Mouse (Mus musculus) embryonic stem cell, embryonic (primary cell): ENCODE data around the gene Snrnp48.

Experiments used
- CTCF ChIA-PET, 4 experiments: fragments of 300-600 bp in 2 of 4; fragments of 350-600 bp in 2 of 4; sonication (Branson Sonifier 250); formaldehyde crosslinking; loops; one replicate each; lab custom pipeline; 2022; ENCODE audit warnings: inconsistent platforms in 2 of 4; lab: Charles Lee
- POLR2A ChIA-PET, 4 experiments: fragments of 300-600 bp in 2 of 4; fragments of 350-600 bp in 2 of 4; sonication (Branson Sonifier 250); formaldehyde crosslinking; loops; one replicate each; lab custom pipeline; 2022; ENCODE audit warnings: antibody characterized with exemption in 4 of 4, inconsistent platforms in 1 of 4; lab: Charles Lee

Snrnp48 gene

GRCm38 (mm10) chr13:38204702-38205482 lies at the start of gene Snrnp48:
TSS of gene Snrnp48 (plus strand) at chr13:38204938.
- POLR2A ChIA-PET, result interaction anchor here in 3 of 4 experiments (0.5 to 2.2 kb wide), 37 partner anchors 9 to 463 kb away, joined by 3 to 14 read pairs (median 4); partner anchors contain the start of genes Dsp (in 2 of the 3), Cage1 (in 1 of the 3), Eef1e1 (in 1 of the 3) and Riok1 (in 1 of the 3)
- CTCF ChIA-PET, result interaction anchor here (0.6 to 1.4 kb wide), 8 partner anchors 9 to 376 kb away, joined by 3 to 5 read pairs (median 4); no protein-coding TSS in a partner anchor

DNA sequence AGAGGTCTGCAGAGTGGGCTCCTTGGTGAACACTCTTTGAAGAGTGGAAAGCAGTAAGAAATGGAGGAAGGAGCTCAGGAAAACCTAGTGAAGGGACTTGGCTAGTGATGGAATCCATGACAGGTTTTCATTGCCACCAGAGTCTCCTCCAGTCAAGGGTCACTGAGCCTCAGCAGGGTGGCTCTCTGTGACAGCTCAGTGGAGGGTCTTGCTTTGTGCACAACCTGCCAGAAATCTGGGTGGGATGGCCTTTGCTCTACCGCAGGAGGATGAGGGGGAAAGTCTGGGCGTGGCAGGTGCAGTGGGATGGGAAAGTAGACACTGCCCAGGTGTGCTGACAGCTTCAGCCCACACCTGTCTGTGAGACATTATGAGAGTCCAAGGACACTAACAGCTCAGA lies 49.2 kb upstream of the Snrnp48 start:
- ChIA-PET POLR2A (interaction anchor here (0.6 to 1.5 kb wide), 20 partner anchors 10 to 165 kb away, joined by 3 to 10 read pairs (median 4); partner anchors contain the start of gene Snrnp48 (in 1 of the 4)), CTCF (interaction anchor here in 2 of 4 experiments (0.5 to 1.0 kb wide), 3 partner anchors 36 to 118 kb away, joined by 3 read pairs; partner anchors contain the start of gene Cage1 (in 1 of the 2))

- CTCF ChIA-PET, result interaction anchor here in 1 of 4 experiments (0.5 to 0.6 kb wide), 2 partner anchors 218 to 1765 kb away, joined by 3 read pairs; no protein-coding TSS in a partner anchor
- POLR2A ChIA-PET, result interaction anchor here in 2 of 4 experiments (0.6 to 1.6 kb wide), 7 partner anchors 10 to 324 kb away, joined by 3 to 5 read pairs (median 3); no protein-coding TSS in a partner anchor
Measured at GRCm38 (mm10) chr13:38157635-38158034, 47.1 kb upstream of the Snrnp48 start.

DNA sequence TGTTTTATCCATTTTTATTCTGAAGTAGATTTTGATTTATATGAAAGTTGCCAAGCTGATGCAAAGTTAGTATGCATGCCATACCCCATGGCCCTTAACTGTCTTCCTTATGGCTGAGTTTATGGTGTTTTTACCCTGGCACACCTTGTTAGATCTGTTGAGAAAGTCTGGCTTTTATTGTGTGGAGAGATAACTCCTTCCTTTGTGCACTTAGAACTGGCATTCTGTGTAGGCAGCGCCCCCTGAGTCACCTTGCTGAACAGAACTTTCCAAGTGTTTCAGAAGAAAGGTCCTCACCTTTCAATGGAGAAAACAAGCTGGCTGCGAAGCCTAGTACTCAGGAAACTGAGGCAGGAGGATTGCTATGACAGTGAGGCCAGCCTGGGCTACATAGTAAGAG lies 42.7 kb upstream of the Snrnp48 start:
- CTCF ChIA-PET, result no interaction called here

DNA sequence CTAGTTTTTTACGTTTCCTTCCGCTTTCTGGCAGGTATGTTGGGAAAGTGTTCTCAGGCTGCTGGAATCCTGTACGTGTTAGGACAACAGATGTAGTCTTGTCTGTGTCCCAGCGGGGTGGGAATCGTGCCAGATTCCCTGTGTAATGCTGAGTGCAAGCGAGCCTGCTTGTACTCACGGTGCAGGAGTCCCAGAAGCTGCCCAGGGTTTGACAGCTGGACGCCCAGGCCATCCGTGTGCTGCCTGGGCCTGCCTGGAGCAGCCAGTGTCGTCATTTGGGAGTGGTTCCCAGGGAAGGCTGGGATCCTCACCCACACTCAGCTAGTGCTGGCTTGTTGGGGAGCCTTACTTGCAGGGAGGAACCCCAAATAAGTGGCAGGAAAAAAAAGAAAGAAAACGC lies 42.1 kb upstream of the Snrnp48 start:
- ChIA-PET POLR2A (interaction anchor here in 3 of 4 experiments (0.7 to 2.1 kb wide), 7 partner anchors 11 to 419 kb away, joined by 3 to 7 read pairs (median 3); partner anchors contain the start of genes Dsp (in 2 of the 3) and Snrnp48 (in 1 of the 3)), CTCF (interaction anchor here in 1 of 4 experiments (0.7 kb wide), 1 partner anchor 1406 kb away, joined by 4 read pairs; no protein-coding TSS in a partner anchor)

More for the DNA sequence above, 42.7 kb upstream of the Snrnp48 start:
- POLR2A ChIA-PET, result interaction anchor here in 2 of 4 experiments (0.7 to 1.3 kb wide), 2 partner anchors 73 to 82 kb away, joined by 3 read pairs; no protein-coding TSS in a partner anchor

GRCm38 (mm10) chr13:38164932-38165331 lies 39.8 kb upstream of the Snrnp48 start:
- ChIA-PET POLR2A (interaction anchor here in 2 of 4 experiments (0.8 to 1.9 kb wide), 3 partner anchors 12 to 108 kb away, joined by 3 to 4 read pairs (median 4); no protein-coding TSS in a partner anchor), CTCF (no interaction called here)

GRCm38 (mm10) chr13:38167056-38167455 lies 37.7 kb upstream of the Snrnp48 start:
- POLR2A ChIA-PET, result interaction anchor here in 2 of 4 experiments (0.6 to 1.6 kb wide), 5 partner anchors 9 to 108 kb away, joined by 3 to 5 read pairs (median 3); no protein-coding TSS in a partner anchor
- CTCF ChIA-PET, result interaction anchor here in 1 of 4 experiments (0.7 kb wide), 1 partner anchor 586 kb away, joined by 3 read pairs; no protein-coding TSS in a partner anchor

DNA sequence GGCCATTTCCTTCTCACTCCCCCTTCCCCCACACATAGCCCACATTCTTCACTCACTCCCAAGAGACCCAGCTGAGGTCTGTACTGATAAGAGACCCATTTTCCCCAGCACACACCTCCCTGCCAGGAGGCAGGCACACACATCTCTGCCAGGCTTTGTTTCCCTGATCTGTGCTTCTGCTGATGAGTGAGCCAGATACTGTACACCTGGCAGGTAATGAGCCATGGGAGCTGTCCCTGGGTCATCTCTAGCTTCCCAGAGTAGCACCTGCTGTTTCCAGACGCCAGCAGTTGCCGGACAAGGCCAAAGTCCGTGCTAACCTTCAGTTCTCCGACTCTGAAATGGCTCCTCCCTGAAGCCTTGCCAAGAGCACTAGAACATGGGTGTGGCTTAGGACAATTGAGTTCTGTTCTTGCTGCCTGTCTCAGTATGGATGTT lies 34.0 kb upstream of the Snrnp48 start:
- POLR2A ChIA-PET, result interaction anchor here in 3 of 4 experiments (0.7 to 1.8 kb wide), 6 partner anchors 15 to 91 kb away, joined by 3 to 8 read pairs (median 3); no protein-coding TSS in a partner anchor
- CTCF ChIA-PET, result no interaction called here

GRCm38 (mm10) chr13:38193406-38193805 lies 11.3 kb upstream of the Snrnp48 start:
- ChIA-PET POLR2A (no interaction called here), CTCF (no interaction called here)

DNA sequence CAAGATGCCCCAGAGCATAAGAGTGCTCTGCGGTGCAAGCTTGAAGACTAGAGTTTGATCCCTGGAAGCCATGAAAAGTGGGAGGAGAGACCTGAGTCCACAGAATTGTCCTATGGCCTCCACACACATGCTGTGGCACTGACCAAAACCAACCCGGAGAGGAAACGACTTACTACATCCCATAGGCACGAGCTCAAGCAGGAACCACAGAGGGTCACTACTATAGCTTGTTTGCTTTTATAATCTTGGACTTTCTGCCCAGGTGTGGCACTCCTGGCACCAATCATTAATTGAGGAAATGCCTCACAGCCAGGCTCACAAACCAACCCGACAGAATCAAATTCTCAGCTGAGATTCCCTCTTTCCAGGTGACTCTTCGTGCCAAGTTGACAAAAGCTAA lies 3.3 kb upstream of the Snrnp48 start:
- POLR2A ChIA-PET, result interaction anchor here in 2 of 4 experiments (0.6 to 1.4 kb wide), 6 partner anchors 29 to 164 kb away, joined by 3 to 4 read pairs (median 3); partner anchors contain the start of genes Cage1 (in 1 of the 2) and Riok1 (in 1 of the 2)
- CTCF ChIA-PET, result interaction anchor here in 2 of 4 experiments (0.7 to 1.4 kb wide), 3 partner anchors 12 to 14 kb away, joined by 3 to 4 read pairs (median 3); no protein-coding TSS in a partner anchor

DNA sequence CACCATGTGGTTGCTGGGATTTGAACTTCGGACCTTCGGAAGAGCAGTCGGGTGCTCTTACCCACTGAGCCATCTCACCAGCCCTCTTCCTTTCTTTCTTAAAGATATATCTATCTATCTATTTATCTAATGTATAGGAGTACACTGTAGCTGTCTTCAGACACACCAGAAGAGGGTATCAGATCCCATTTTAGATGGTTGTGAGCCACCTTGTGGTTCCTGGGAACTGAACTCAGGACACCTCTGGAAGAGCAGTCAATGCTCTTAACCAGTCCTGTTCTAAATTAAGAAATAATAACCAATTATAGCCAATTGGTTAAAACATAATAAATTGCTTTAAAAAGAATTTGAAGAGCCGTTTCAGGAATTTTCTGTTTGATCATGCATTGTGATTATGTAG lies 567 bp upstream of the Snrnp48 start:
- CTCF ChIA-PET, result interaction anchor here in 3 of 4 experiments (0.6 to 1.4 kb wide), 7 partner anchors 9 to 377 kb away, joined by 3 to 5 read pairs (median 4); no protein-coding TSS in a partner anchor
- POLR2A ChIA-PET, result interaction anchor here in 3 of 4 experiments (0.6 to 2.1 kb wide), 25 partner anchors 8 to 455 kb away, joined by 3 to 14 read pairs (median 4); partner anchors contain the start of genes Dsp (in 1 of the 3) and Eef1e1 (in 1 of the 3)

DNA sequence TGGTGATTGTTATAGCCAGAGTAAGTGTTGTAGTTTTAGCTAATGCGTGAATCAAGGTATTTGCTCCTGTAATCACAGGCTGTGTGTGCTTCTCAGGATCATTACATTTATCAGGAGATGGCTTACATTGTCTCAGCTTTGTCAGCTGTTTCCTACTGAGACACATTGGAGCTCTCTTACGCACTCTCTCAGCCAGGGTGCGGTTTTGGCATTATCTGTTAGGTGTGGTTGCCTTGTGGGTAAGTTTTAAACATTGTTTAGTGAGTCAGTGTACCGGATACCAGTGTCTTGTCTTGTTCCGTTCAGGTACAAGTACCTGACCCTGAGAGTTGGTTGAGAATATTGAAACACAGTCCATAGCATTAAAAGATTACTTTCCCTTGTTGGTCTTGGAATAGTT lies 6.4 kb downstream of the Snrnp48 start:
- ChIA-PET CTCF (no interaction called here), POLR2A (interaction anchor here in 1 of 4 experiments (1.0 kb wide), 1 partner anchor 148 kb away, joined by 3 read pairs; no protein-coding TSS in a partner anchor)

DNA sequence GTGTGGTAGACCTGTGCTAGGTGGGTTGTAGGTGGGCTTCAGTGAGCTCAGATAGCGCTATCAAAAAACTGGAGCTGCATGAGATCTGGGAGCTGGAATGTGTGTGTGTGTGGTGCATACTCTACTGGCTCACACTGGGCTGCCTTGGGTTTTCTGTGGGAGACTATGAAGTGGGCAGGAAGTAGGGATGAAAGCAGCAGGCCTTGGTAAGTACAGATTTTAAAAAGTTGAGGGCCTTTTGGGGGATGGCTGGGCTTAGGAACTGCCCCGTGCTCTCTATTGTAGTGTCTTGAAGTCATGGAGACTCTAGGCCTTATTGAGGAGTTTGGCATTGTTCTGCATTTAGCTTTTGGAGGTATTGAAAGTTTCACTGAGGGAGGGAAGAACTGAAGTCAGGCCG lies 13.9 kb downstream of the Snrnp48 start:
- ChIA-PET CTCF (interaction anchor here in 1 of 4 experiments (2.3 kb wide), 1 partner anchor 17 kb away, joined by 6 read pairs; no protein-coding TSS in a partner anchor), POLR2A (interaction anchor here in 2 of 4 experiments (0.5 to 1.3 kb wide), 7 partner anchors 10 to 373 kb away, joined by 3 to 9 read pairs (median 3); no protein-coding TSS in a partner anchor)

- ChIA-PET CTCF (interaction anchor here in 1 of 4 experiments (2.3 kb wide), 1 partner anchor 15 kb away, joined by 6 read pairs; no protein-coding TSS in a partner anchor), POLR2A (interaction anchor here in 1 of 4 experiments (1.1 kb wide), 1 partner anchor 15 kb away, joined by 3 read pairs; the partner anchor contains the start of gene Snrnp48)
Measured at GRCm38 (mm10) chr13:38220331-38220730, 15.6 kb downstream of the Snrnp48 start.

DNA sequence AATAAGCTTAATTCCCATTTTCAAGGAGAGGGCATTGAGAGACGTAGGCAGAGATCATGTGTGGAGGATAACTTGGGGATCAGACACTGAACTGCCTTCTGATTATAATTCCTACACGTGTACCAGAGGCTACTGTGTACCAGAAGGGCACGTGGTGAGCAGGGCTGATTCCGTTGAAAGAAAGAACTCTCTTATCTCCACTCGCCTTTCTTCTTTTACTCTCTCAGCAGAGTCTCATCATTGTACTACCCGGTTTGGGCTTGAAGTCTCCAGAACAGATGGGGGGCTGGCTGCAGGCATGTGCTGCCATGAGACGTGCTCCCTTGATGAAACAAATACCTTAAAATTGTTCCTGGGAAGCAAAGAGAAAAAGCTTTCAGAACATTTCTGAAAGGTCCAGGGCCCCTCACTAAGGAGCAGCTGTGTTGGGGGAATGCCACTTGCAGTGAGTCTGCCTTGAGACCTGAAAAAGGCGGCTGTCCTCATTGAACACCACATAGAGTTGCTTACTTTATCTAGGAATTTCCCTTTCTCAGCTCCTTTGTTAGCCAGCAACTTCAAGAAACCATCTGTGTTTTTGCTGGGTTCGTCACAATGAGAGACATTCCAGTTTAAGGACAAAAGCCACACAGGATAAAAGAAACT lies 25.6 kb downstream of the Snrnp48 start:
- ChIA-PET POLR2A (interaction anchor here in 1 of 4 experiments (0.8 to 1.2 kb wide), 2 partner anchors 11 to 29 kb away, joined by 3 read pairs; no protein-coding TSS in a partner anchor), CTCF (interaction anchor here in 1 of 4 experiments (0.7 kb wide), 1 partner anchor 23 kb away, joined by 3 read pairs; no protein-coding TSS in a partner anchor)

DNA sequence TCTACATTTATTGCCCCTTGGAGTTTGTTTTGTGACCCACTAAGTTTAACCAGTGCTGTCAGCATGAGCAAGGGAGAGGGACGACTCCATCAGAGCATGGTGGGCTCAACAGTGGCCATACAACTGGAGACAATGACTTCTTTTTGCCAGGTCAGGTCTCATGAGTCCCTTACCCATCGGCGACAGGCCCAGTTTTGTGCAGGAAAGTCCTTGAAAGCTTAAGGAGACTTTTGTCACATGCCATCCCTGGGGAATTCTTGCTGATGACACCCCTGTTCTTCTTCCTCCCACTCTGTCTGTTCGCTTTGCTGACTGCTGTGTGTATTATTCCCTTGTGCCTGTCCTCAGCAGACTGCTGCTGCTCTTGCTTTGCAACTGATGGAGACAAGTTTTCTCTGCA lies 27.7 kb downstream of the Snrnp48 start:
- CTCF ChIA-PET, result no interaction called here
- POLR2A ChIA-PET, result interaction anchor here in 1 of 4 experiments (1.1 to 1.5 kb wide), 2 partner anchors 27 to 37 kb away, joined by 4 to 5 read pairs; partner anchors contain the start of gene Snrnp48
